24 mouse cellular contexts compared by ENCODE assay signal in genomic region chr11:50592892-50593553, GRCm38 (mm10). TPM values are rescaled to one million over a fixed set of nuclear protein-coding genes. Genes with fewer than 3 reads are reported as not detected.
A peak's percentile ranks its signal among the peaks of the same experiment; 100 is the strongest.
DNase-seq lines count a peak whose midpoint lies in the region; ATAC-seq and TF ChIP-seq lines count a peak whose summit lies in the region.
"Had no signal": no experiment of that assay in that cellular context is flagged by ENCODE, and none has a peak within 500 bp of the region (broad histone marks: within the 10 kb centered on the region; RNA-seq: fewer than 3 reads in every experiment).

No protein-coding gene starts in this region.

- no peak for TF ChIP-seq CTCF in hindbrain, postnatal 0 days (IDR thresholded peaks at IDR 0.05; ENCODE audit: low read depth)

- H3K4me1 ChIP-seq in midbrain, embryonic 14.5 days (ENCODE audit: control insufficient read depth, insufficient read depth, low read length) = no peaks in the 10 kb centered on the region
- no peaks in the 10 kb centered on the region for H3K4me1 ChIP-seq in midbrain, embryonic 16.5 days (ENCODE audit: control insufficient read depth, insufficient read depth, low read length)
- H3K4me1 ChIP-seq in hindbrain, embryonic 11.5 days (replicated peaks; ENCODE audit: control insufficient read depth, insufficient read depth, low read length) = no peaks in the 10 kb centered on the region
- H3K4me1 ChIP-seq in hindbrain, postnatal 0 days (ENCODE audit: insufficient read depth, low read length) = no peaks in the 10 kb centered on the region
- H3K4me1 ChIP-seq: forebrain, embryonic 12.5 days; intestine, embryonic 15.5 days; liver, embryonic 13.5 days; megakaryocyte, embryonic 14.5 days; neural tube, embryonic 12.5 days had no signal

- H3K9me3 ChIP-seq in midbrain, embryonic 14.5 days (ENCODE audit: control insufficient read depth, low read length) = no peaks in the 10 kb centered on the region
- no peaks in the 10 kb centered on the region for H3K9me3 ChIP-seq in midbrain, embryonic 16.5 days (replicated peaks; ENCODE audit: control insufficient read depth, low read length, poor library complexity, severe bottlenecking)
- no peaks in the 10 kb centered on the region for H3K9me3 ChIP-seq in hindbrain, embryonic 11.5 days (ENCODE audit: control insufficient read depth, low read length)
- no peaks in the 10 kb centered on the region for H3K9me3 ChIP-seq in hindbrain, postnatal 0 days (ENCODE audit: low read length)
- H3K9me3 ChIP-seq: embryonic facial prominence, embryonic 12.5 days; forebrain, embryonic 12.5 days; intestine, embryonic 15.5 days; liver, embryonic 13.5 days; neural tube, embryonic 12.5 days had no signal

- no peak overlapping the region for H3K4me3 ChIP-seq in midbrain, embryonic 14.5 days (replicated peaks; ENCODE audit: low read depth, low read length)
- no peak overlapping the region for H3K4me3 ChIP-seq in midbrain, embryonic 16.5 days (ENCODE audit: low read depth, low read length)
- no peak overlapping the region for H3K4me3 ChIP-seq in hindbrain, embryonic 11.5 days (ENCODE audit: low read depth, low read length)
- H3K4me3 ChIP-seq in hindbrain, postnatal 0 days (ENCODE audit: low read length) = no peak overlapping the region
- H3K4me3 ChIP-seq: embryonic facial prominence, embryonic 12.5 days; erythroblast, embryonic 14.5 days; forebrain, embryonic 12.5 days; intestine, embryonic 15.5 days; liver, embryonic 13.5 days; megakaryocyte, embryonic 14.5 days; neural tube, embryonic 12.5 days had no signal

- DNase-seq in cerebellum, postnatal 10 days = peak; percentile 57 to 63
- DNase-seq in cerebellum, adult 8-10 months = no peak
- DNase-seq in midbrain, embryonic 14.5 days = no peak
- DNase-seq in hindbrain, embryonic 11.5 days (ENCODE audit: low spot score) = no peak
- DNase-seq in hindbrain, postnatal 0 days (ENCODE audit: low spot score) = no peak
- no peak for DNase-seq in embryo, embryonic 11 days
- DNase-seq: adrenal gland, postnatal 14 days; cerebellum, adult 9-11 months; gastrocnemius, postnatal 36 days; heart, postnatal 4 days; kidney, adult 9 months; kidney, postnatal 25 days; liver, embryonic 13.5 days; lung, embryonic 14.5 days; lung, postnatal 36 days; thymus, adult 18-20 months; thymus, postnatal 36 days had no signal

- no peaks in the 10 kb centered on the region for H3K36me3 ChIP-seq in midbrain, embryonic 14.5 days (ENCODE audit: control insufficient read depth, insufficient read depth, low read length)
- no peaks in the 10 kb centered on the region for H3K36me3 ChIP-seq in midbrain, embryonic 16.5 days (ENCODE audit: control insufficient read depth, insufficient read depth, low read length)
- H3K36me3 ChIP-seq in hindbrain, embryonic 11.5 days (ENCODE audit: control insufficient read depth, insufficient read depth, low read length) = no peaks in the 10 kb centered on the region
- no peaks in the 10 kb centered on the region for H3K36me3 ChIP-seq in hindbrain, postnatal 0 days (ENCODE audit: insufficient read depth, low read length)
- H3K36me3 ChIP-seq: embryonic facial prominence, embryonic 12.5 days; forebrain, embryonic 12.5 days; intestine, embryonic 15.5 days; liver, embryonic 13.5 days; neural tube, embryonic 12.5 days had no signal

- H3K9ac ChIP-seq in midbrain, embryonic 14.5 days (replicated peaks; ENCODE audit: low read length) = 0 out of 2 replicates have a peak overlapping the region, but pooled peaks have one; percentile 4
- H3K9ac ChIP-seq in midbrain, embryonic 16.5 days (ENCODE audit: low read depth, low read length) = no peak overlapping the region
- no peak overlapping the region for H3K9ac ChIP-seq in hindbrain, embryonic 11.5 days (ENCODE audit: low read depth, low read length)
- no peak overlapping the region for H3K9ac ChIP-seq in hindbrain, postnatal 0 days (replicated peaks; ENCODE audit: low read length)
- H3K9ac ChIP-seq: embryonic facial prominence, embryonic 12.5 days; forebrain, embryonic 12.5 days; intestine, embryonic 15.5 days; liver, embryonic 13.5 days; lung, embryonic 14.5 days; neural tube, embryonic 12.5 days had no signal

- WGBS in midbrain, embryonic 14.5 days = 77% methylated on average over 16 of the region's 16 CpGs
- WGBS in midbrain, embryonic 16.5 days = 77% methylated on average over 16 of the region's 16 CpGs
- WGBS in hindbrain, embryonic 11.5 days = 68% methylated on average over 16 of the region's 16 CpGs
- 61% methylated on average over 16 of the region's 16 CpGs for WGBS in hindbrain, postnatal 0 days

- no peaks in the 10 kb centered on the region for H3K27me3 ChIP-seq in midbrain, embryonic 14.5 days (ENCODE audit: control insufficient read depth, insufficient read depth, low read length)
- no peaks in the 10 kb centered on the region for H3K27me3 ChIP-seq in midbrain, embryonic 16.5 days (ENCODE audit: control insufficient read depth, insufficient read depth, low read depth, low read length)
- H3K27me3 ChIP-seq in hindbrain, embryonic 11.5 days (ENCODE audit: control insufficient read depth, insufficient read depth, low read length) = no peaks in the 10 kb centered on the region
- no peaks in the 10 kb centered on the region for H3K27me3 ChIP-seq in hindbrain, postnatal 0 days (ENCODE audit: insufficient read depth, low read length)
- H3K27me3 ChIP-seq: embryonic facial prominence, embryonic 12.5 days; forebrain, embryonic 12.5 days; liver, embryonic 13.5 days; neural tube, embryonic 12.5 days had no signal

- no peak overlapping the region for H3K4me2 ChIP-seq in midbrain, embryonic 14.5 days (ENCODE audit: low read length)
- H3K4me2 ChIP-seq in midbrain, embryonic 16.5 days (ENCODE audit: low read length) = no peak overlapping the region
- no peak overlapping the region for H3K4me2 ChIP-seq in hindbrain, embryonic 11.5 days (replicated peaks; ENCODE audit: low read depth, low read length)
- no peak overlapping the region for H3K4me2 ChIP-seq in hindbrain, postnatal 0 days (ENCODE audit: low read depth, low read length)
- H3K4me2 ChIP-seq: embryonic facial prominence, embryonic 12.5 days; forebrain, embryonic 12.5 days; intestine, embryonic 15.5 days; liver, embryonic 13.5 days; lung, embryonic 14.5 days; neural tube, embryonic 12.5 days had no signal

- H3K27ac ChIP-seq in midbrain, embryonic 14.5 days (replicated peaks; ENCODE audit: low read depth, low read length) = peak overlapping the region; percentile 32; the same call in 1 of the 2 replicates
- no peak overlapping the region for H3K27ac ChIP-seq in midbrain, embryonic 16.5 days (ENCODE audit: low read length)
- no peak overlapping the region; the same call in 1 of the 2 replicates for H3K27ac ChIP-seq in hindbrain, embryonic 11.5 days (ENCODE audit: low read depth, low read length)
- H3K27ac ChIP-seq in hindbrain, postnatal 0 days = no peak overlapping the region
- H3K27ac ChIP-seq: embryonic facial prominence, embryonic 12.5 days; forebrain, embryonic 12.5 days; intestine, embryonic 15.5 days; liver, embryonic 13.5 days; neural tube, embryonic 12.5 days had no signal

- ATAC-seq in midbrain, embryonic 14.5 days (ENCODE audit: low FRiP score, low TSS enrichment) = no peak
- ATAC-seq in midbrain, embryonic 16.5 days = no peak
- ATAC-seq in hindbrain, embryonic 11.5 days (ENCODE audit: low FRiP score) = 0 out of 2 replicates have a peak, but pooled peaks have one; percentile 40
- ATAC-seq in hindbrain, postnatal 0 days = peak; percentile 43; the same call in 1 of the 2 replicates
- ATAC-seq: intestine, embryonic 15.5 days had no signal

RNA-seq across cellular contexts. Expression of gene Adamts2, which starts 8.9 kb away (rescaled TPM):
- polyA plus RNA-seq in midbrain, embryonic 14.5 days (2014; fragmentation: Nextera tagmentation; extraction: Ambion mirVana) = 2.7 and 3.4 TPM in 2 replicates
- 3.8 and 4.0 TPM in 2 replicates for polyA plus RNA-seq in midbrain, embryonic 16.5 days (2015; fragmentation: Nextera tagmentation; extraction: Ambion mirVana)
- 1.8 and 2.4 TPM in 2 replicates for polyA plus RNA-seq in hindbrain, embryonic 11.5 days (2014; fragmentation: Nextera tagmentation; extraction: Ambion mirVana)
- total RNA-seq in hindbrain, postnatal 0 days (2014; rRNA removed) = 15.1 and 17.1 TPM in 2 replicates
- polyA plus RNA-seq in hindbrain, postnatal 0 days (2015; fragmentation: Nextera tagmentation; extraction: Ambion mirVana) = 4.8 and 5.8 TPM in 2 replicates
- polyA plus RNA-seq: erythroblast, embryonic 14.5 days had no signal

Comparison
In these comparisons a context has a peak if more than half of its experiments do, and no peak if none do; other contexts are left out.
1. DNase-seq: peak in cerebellum, postnatal 10 days (2 of 2); none in cerebellum, adult 8-10 months (single experiment), midbrain, embryonic 14.5 days (single experiment), hindbrain, embryonic 11.5 days (single experiment), hindbrain, postnatal 0 days (single experiment) and embryo, embryonic 11 days (single experiment).
2. ATAC-seq: peak in hindbrain, embryonic 11.5 days (single experiment) and hindbrain, postnatal 0 days (single experiment); none in midbrain, embryonic 14.5 days (single experiment) and midbrain, embryonic 16.5 days (single experiment).